Mouse (Mus musculus) heart, postnatal 0 days (tissue): ENCODE results near the gene Dpm3.

Experiments used
- CTCF ChIP-seq: IDR thresholded peaks from 2 replicates; pipeline ENCODE4 v1.5.1; 2016; ENCODE audit warnings: antibody characterized with exemption, control low read depth, low read depth
- EP300 ChIP-seq: IDR thresholded peaks from 2 replicates; pipeline ENCODE4 v1.6.1; 2016; ENCODE audit warnings: antibody characterized with exemption, low read depth

DNA sequence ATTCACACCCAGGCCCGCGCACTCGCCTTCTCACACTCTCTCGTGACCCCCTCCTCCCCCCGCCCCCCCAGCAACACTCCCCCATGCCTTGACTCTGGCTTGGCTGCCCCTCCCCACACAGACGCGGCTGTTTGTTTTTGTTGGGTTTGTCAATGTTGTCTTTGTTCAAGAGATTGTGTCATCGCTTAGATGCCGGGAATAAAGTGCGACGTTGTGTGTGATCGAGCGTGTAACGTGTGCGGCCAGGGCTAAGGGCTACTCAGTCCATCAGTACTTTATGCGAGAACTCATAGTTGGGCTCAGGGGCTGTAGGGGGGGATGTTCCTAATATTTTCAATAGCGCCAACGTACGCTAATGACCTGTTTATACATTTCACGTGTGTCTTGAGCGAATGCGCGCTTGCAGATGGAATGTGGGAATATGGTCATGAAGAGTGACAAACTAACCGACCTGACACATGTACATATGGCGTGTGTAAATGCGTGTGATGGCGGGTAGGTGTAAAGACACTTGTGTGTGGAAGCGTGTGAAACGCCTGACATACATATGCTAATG lies 21.0 kb downstream of the Dpm3 start:
- TF ChIP-seq CTCF (no peak), EP300 (no peak)
